Mouse (Mus musculus): ENCODE results near the gene Eef2k. TPM values are rescaled to one million over a fixed set of nuclear protein-coding genes. Genes with fewer than 3 reads are reported as not detected.

Eef2k gene
- total and polyA plus RNA-seq, 2 experiments from 2014 or later: 31.1 to 42.0 TPM

DNA sequence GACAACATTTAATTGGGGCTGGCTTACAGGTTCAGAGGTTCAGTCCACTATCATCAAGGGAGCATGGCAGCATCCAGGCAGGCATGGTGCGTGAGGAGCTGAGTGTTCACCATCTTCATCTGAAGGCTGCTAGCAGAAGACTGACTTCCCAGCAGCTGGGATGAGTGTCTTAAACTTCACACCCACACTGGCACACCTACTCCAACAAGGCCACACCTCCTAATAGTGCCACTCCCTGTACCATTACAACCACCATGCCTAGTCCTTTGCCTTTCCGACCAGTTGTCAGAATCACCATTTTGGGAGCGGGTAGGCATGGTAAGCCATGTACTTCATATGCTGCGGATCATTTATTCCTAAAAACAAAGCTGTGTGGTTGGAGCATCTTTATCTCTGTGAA, 38.1 kb downstream of the Eef2k start:
- H3K9me3 ChIP-seq (ENCODE audit: low read length): no peaks in the 10 kb centered on the region
- no peaks in the 10 kb centered on the region for H3K27me3 ChIP-seq (ENCODE audit: insufficient read depth, low read length)
- no peaks in the 10 kb centered on the region for H3K4me1 ChIP-seq (ENCODE audit: insufficient read depth, low read length)
- peaks cover 42% of the 10 kb centered on the region for H3K36me3 ChIP-seq (ENCODE audit: insufficient read depth, low read length)
- H3K4me2 ChIP-seq (ENCODE audit: low read depth, low read length, poor library complexity, severe bottlenecking): no peak overlapping the region
- ATAC-seq (ENCODE audit: low FRiP score) (no peak), DNase-seq (ENCODE audit: low spot score) (no peak)
- no peak overlapping the region for H3K27ac ChIP-seq (ENCODE audit: low read depth, low read length)
- 100% methylated on average over 4 of the region's 4 CpGs for WGBS
- H3K9ac ChIP-seq (replicated peaks; ENCODE audit: low read length, poor library complexity, severe bottlenecking): no peak overlapping the region
- TF ChIP-seq CTCF (IDR thresholded peaks at IDR 0.05): no peak
- no peak overlapping the region for H3K4me3 ChIP-seq (ENCODE audit: low read depth, low read length)

DNA sequence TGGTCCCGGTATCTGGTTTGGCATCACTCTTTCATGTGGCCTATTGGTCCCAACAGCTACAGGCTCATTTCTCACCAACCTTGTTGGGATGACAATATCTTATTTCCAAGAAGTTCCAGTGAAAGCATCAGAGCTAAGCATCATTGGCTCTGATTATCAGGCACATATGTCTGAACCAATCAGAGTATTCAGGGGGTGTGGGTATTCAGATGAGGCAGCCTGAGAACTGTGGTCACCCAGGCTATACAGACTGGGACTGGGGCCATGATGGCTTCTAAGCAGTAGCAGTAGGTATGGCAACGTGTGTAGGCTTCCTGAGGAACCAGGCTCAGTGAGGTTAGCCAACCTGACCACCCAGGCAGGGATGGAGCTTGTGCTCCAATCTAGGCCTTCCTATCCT, 38.8 kb downstream of the Eef2k start:
- H3K36me3 ChIP-seq (ENCODE audit: insufficient read depth, low read length): peaks cover 45% of the 10 kb centered on the region
- no peak overlapping the region for H3K27ac ChIP-seq (ENCODE audit: low read depth, low read length)
- DNase-seq (ENCODE audit: low spot score) (no peak), ATAC-seq (ENCODE audit: low FRiP score) (no peak)
- H3K4me1 ChIP-seq (ENCODE audit: insufficient read depth, low read length): no peaks in the 10 kb centered on the region
- TF ChIP-seq CTCF (IDR thresholded peaks at IDR 0.05): no peak
- 56% methylated on average over 2 of the region's 2 CpGs for WGBS
- no peaks in the 10 kb centered on the region for H3K27me3 ChIP-seq (ENCODE audit: insufficient read depth, low read length)
- no peak overlapping the region for H3K9ac ChIP-seq (replicated peaks; ENCODE audit: low read length, poor library complexity, severe bottlenecking)
- no peak overlapping the region for H3K4me3 ChIP-seq (ENCODE audit: low read depth, low read length)
- no peak overlapping the region for H3K4me2 ChIP-seq (ENCODE audit: low read depth, low read length, poor library complexity, severe bottlenecking)
- H3K9me3 ChIP-seq (ENCODE audit: low read length): no peaks in the 10 kb centered on the region

DNA sequence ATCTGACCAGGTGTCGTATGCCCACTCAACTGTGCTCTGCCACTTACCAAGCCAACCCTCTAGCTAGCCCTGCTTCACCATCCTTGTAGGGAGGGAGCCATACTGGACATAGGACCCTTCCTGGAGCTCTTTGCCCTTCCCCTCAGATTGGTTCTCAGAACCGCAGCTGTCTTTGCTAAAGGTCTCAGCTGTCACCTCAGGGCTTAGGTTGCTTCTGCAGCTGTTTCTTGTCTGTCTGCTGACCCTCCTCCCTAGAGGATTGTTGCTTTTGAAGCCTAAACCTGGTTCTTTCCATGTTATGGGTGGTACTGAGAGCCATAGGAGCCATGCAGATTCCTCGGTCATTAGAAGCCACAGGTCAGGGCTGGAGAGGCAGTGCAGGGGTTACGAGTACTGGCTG, 40.0 kb downstream of the Eef2k start:
- no peak overlapping the region for H3K27ac ChIP-seq (ENCODE audit: low read depth, low read length)
- no peak for ATAC-seq (ENCODE audit: low FRiP score)
- TF ChIP-seq CTCF (IDR thresholded peaks at IDR 0.05): no peak
- whole genome bisulfite sequencing: 91% methylated on average over 4 of the region's 4 CpGs
- DNase-seq (ENCODE audit: low spot score): no peak
- no peaks in the 10 kb centered on the region for H3K9me3 ChIP-seq (ENCODE audit: low read length)
- peaks cover 57% of the 10 kb centered on the region for H3K36me3 ChIP-seq (ENCODE audit: insufficient read depth, low read length)
- H3K4me3 ChIP-seq (ENCODE audit: low read depth, low read length): no peak overlapping the region
- no peaks in the 10 kb centered on the region for H3K4me1 ChIP-seq (ENCODE audit: insufficient read depth, low read length)
- no peak overlapping the region for H3K9ac ChIP-seq (replicated peaks; ENCODE audit: low read length, poor library complexity, severe bottlenecking)
- no peaks in the 10 kb centered on the region for H3K27me3 ChIP-seq (ENCODE audit: insufficient read depth, low read length)
- H3K4me2 ChIP-seq (ENCODE audit: low read depth, low read length, poor library complexity, severe bottlenecking): no peak overlapping the region

DNA sequence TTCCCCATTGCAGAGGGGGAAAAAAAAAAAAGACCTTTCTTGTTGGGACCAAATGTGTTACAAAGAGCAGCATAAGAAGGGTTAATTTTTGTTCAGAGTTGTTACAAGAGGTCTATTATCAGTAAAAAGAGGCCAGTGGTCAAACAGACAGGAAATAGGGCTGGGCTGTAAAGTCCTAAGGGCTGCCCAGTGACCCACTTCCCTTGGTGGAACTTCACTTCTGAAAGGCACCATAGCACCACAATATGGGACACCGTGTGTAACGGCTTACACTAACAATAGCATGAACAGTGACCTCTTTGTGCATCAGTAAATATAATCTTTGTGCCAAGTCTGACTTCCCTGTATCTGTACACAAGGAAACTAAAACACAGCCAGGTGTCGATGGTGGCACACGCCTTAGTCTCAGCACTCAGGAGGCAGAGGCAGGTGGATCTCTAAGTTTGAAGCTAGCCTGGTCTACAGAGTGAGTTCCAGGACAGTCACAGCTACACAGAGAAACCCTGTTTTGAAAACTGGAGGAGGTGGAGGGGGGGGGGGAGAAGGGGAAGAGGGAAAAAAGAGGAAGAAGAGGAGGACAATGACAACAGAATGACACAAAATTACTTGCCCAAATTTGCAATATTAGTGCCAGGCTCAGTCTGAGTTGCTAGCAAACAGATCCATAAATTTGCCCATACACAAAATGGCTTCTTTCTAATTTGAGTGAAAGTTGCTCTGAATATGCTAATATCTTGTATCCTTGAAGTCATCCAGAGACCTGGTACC, 41.1 kb downstream of the Eef2k start:
- no peak for DNase-seq (ENCODE audit: low spot score)
- Histone ChIP-seq H3K4me1 (ENCODE audit: insufficient read depth, low read length) (no peaks in the 10 kb centered on the region), H3K27me3 (ENCODE audit: insufficient read depth, low read length) (no peaks in the 10 kb centered on the region), H3K36me3 (ENCODE audit: insufficient read depth, low read length) (peaks cover 64% of the 10 kb centered on the region), H3K4me3 (ENCODE audit: low read depth, low read length) (no peak overlapping the region), H3K9ac (replicated peaks; ENCODE audit: low read length, poor library complexity, severe bottlenecking) (no peak overlapping the region), H3K9me3 (ENCODE audit: low read length) (no peaks in the 10 kb centered on the region), H3K4me2 (ENCODE audit: low read depth, low read length, poor library complexity, severe bottlenecking) (no peak overlapping the region), H3K27ac (ENCODE audit: low read depth, low read length) (no peak overlapping the region)
- no peak for TF ChIP-seq CTCF (IDR thresholded peaks at IDR 0.05)
- 93% methylated on average over 4 of the region's 4 CpGs for WGBS
- ATAC-seq (ENCODE audit: low FRiP score): no peak

DNA sequence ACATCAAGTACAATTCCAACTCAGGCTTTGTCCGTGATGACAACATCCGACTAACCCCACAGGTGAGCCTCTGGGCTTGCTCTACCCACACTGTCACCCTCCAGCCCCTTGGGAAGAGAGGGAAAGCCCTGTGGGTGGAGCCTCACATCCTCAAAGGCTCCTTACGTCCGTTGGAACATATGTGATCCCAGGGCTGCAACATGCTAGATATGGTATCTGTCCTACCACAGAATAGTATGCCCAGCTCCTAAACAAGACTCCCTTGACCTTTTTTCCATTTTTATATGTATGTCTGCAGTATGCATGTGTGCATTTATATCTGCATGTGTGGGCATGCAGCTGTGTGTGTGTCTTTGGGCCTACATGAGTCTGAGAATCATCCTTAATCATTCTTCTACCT, 42.1 kb downstream of the Eef2k start:
- ATAC-seq (ENCODE audit: low FRiP score): no peak
- Histone ChIP-seq H3K4me2 (ENCODE audit: low read depth, low read length, poor library complexity, severe bottlenecking) (no peak overlapping the region), H3K36me3 (ENCODE audit: insufficient read depth, low read length) (peaks cover 71% of the 10 kb centered on the region), H3K4me3 (ENCODE audit: low read depth, low read length) (no peak overlapping the region), H3K4me1 (ENCODE audit: insufficient read depth, low read length) (no peaks in the 10 kb centered on the region), H3K9me3 (ENCODE audit: low read length) (no peaks in the 10 kb centered on the region), H3K9ac (replicated peaks; ENCODE audit: low read length, poor library complexity, severe bottlenecking) (no peak overlapping the region), H3K27ac (ENCODE audit: low read depth, low read length) (no peak overlapping the region), H3K27me3 (ENCODE audit: insufficient read depth, low read length) (no peaks in the 10 kb centered on the region)
- DNase-seq (ENCODE audit: low spot score): no peak
- WGBS: 97% methylated on average over 4 of the region's 4 CpGs
- TF ChIP-seq CTCF (IDR thresholded peaks at IDR 0.05): no peak

DNA sequence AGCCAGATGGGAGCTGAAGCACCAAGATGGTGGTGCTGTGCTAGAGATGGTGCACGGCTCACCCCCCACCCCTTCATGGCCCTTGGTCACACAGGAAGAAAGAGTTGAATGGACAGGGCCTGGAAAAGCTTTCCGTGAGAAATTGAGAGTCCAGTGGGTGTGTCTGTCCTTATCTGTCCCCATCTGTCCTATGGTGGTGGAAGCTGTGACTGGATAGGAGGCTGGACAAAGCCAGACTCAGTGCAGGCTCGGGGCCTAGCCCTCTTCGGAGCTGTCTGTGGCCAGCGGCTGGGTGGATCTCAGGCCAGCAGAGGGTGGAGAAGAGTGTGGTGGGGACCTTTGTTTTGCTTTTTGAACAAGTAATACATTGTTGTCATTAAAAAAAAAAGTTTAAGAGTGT, 50.5 kb downstream of the Eef2k start:
- no peak for TF ChIP-seq CTCF (IDR thresholded peaks at IDR 0.05)
- H3K27ac ChIP-seq (ENCODE audit: low read depth, low read length): no peak overlapping the region
- no peak overlapping the region for H3K4me2 ChIP-seq (ENCODE audit: low read depth, low read length, poor library complexity, severe bottlenecking)
- no peak overlapping the region for H3K9ac ChIP-seq (replicated peaks; ENCODE audit: low read length, poor library complexity, severe bottlenecking)
- DNase-seq (ENCODE audit: low spot score): no peak
- H3K9me3 ChIP-seq (ENCODE audit: low read length): no peaks in the 10 kb centered on the region
- no peak for ATAC-seq (ENCODE audit: low FRiP score)
- H3K36me3 ChIP-seq (ENCODE audit: insufficient read depth, low read length): peaks cover 47% of the 10 kb centered on the region
- no peak overlapping the region for H3K4me3 ChIP-seq (ENCODE audit: low read depth, low read length)
- WGBS: 88% methylated on average over 5 of the region's 5 CpGs
- H3K27me3 ChIP-seq (ENCODE audit: insufficient read depth, low read length): no peaks in the 10 kb centered on the region
- no peaks in the 10 kb centered on the region for H3K4me1 ChIP-seq (ENCODE audit: insufficient read depth, low read length)
